Mouse (Mus musculus) erythroblast, embryonic 14.5 days (primary cell): ENCODE data around the gene Tex52. TPM values are rescaled to one million over a fixed set of nuclear protein-coding genes. Genes with fewer than 3 reads are reported as not detected.

ENCODE experiments used
- H3K27me3 ChIP-seq: 2 replicates; pipeline ENCODE4 v1.6.1; 2012; ENCODE audit warnings: inconsistent platforms; ENCODE audit not compliant: control insufficient read depth
- H3K36me3 ChIP-seq: 2 replicates; pipeline ENCODE4 v1.6.1; 2012; ENCODE audit warnings: mild to moderate bottlenecking, inconsistent platforms; ENCODE audit not compliant: control insufficient read depth
- H3K4me1 ChIP-seq: 2 replicates; pipeline ENCODE4 v1.6.1; 2012; ENCODE audit warnings: inconsistent platforms; ENCODE audit not compliant: control insufficient read depth
- H3K4me3 ChIP-seq: replicated peaks from 2 replicates; pipeline ENCODE3; 2012; ENCODE audit warnings: moderate library complexity, mild to moderate bottlenecking, inconsistent platforms
- H3K9me3 ChIP-seq: 2 replicates; pipeline ENCODE4 v1.6.1; 2012; ENCODE audit warnings: low read length, inconsistent platforms, mixed read lengths; ENCODE audit not compliant: control insufficient read depth
- GATA1 ChIP-seq: IDR thresholded peaks from 2 replicates; pipeline ENCODE4 v1.6.1; 2012; ENCODE audit warnings: low read length, inconsistent platforms, mixed read lengths
- TAL1 ChIP-seq: IDR thresholded peaks from 3 replicates; pipeline ENCODE4 v1.6.1; 2012; ENCODE audit warnings: low read length, inconsistent platforms, mixed read lengths
- polyA plus RNA-seq: library from polyadenylated mRNA; stranded (reverse); fragments of >175 nt; gene quantifications from 2 replicates; pipeline ENCODE4 v1.2.3, GENCODE M21; 2012

Tex52 gene
- polyA plus RNA-seq, result 0.03 TPM in 1 of 2 replicates, not detected in the other

DNA sequence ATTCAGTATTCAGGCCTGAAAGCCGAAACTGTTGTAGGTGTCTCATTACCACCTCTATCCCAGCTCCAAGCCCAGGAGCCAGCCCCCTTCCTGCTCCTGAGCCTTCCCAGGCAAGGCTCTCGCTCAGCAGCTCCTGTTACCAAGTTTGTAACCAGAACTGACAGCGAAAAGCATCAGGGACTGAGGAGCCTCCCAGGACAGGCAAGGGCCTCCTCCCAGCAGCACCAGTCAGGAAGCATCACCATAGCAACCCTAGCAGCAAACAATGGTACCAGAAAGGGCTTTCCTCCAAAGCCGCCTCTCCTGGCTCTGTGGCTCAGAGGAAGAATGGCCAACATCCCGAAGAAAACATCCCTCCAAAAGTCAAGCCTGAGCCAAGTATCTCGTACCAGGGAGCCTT is at the start of gene Tex52, which contains the start of gene Gm44596:
Gene Tex52, plus strand, starts transcription at position 265 of the 400 bp plus-strand sequence.
Gene Gm44596, plus strand, starts transcription at position 312 of the 400 bp plus-strand sequence.
- no peaks in the 10 kb centered on the region for H3K4me1 ChIP-seq
- no peaks in the 10 kb centered on the region for H3K9me3 ChIP-seq
- H3K27me3 ChIP-seq, result no peaks in the 10 kb centered on the region
- no peak within 1 kb of the TSS for H3K4me3 ChIP-seq
- TF ChIP-seq GATA1 (no peak), TAL1 (no peak)
- peaks cover 65% of the 10 kb centered on the region for H3K36me3 ChIP-seq

DNA sequence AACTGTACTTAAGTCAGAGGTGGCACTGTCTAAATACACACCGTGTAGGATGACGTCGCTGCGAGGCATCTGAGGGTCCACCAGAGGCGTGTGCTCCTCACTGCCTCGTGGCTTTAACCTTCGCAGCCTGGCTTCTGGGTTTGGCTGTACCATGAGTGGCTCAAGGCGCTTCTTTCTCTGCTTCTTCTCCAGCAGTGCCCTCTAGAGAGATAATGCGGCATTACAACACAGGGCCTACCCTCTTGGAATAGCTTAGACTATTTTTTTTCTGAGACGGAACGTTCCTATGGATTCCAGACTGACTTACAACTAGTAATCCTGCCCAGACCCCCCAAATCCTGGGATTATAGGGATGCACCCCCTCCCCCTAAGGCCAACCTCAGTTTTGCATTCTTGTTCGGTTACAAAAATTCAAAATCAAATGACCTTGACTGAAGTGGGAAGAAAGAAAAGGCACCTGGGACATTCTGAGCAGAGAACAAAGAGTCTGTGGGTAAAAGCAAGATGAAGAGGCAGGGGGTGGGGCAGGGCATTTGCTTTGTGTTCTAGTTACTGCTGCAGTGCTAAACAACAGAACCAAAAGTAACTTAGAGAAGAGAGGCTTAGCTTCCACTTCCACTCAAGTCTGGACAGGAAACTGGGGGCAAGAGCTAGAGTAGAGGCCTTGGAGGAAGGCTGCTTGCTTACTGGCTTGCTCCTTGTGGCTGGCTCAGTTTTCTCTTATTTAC is 40.7 kb upstream of the Tex52 start:
- H3K36me3 ChIP-seq, result no peaks in the 10 kb centered on the region
- H3K4me3 ChIP-seq, result no peak overlapping the region
- H3K9me3 ChIP-seq, result no peaks in the 10 kb centered on the region
- H3K4me1 ChIP-seq, result no peaks in the 10 kb centered on the region
- H3K27me3 ChIP-seq, result no peaks in the 10 kb centered on the region
- no peak for TF ChIP-seq TAL1
- no peak for TF ChIP-seq GATA1

DNA sequence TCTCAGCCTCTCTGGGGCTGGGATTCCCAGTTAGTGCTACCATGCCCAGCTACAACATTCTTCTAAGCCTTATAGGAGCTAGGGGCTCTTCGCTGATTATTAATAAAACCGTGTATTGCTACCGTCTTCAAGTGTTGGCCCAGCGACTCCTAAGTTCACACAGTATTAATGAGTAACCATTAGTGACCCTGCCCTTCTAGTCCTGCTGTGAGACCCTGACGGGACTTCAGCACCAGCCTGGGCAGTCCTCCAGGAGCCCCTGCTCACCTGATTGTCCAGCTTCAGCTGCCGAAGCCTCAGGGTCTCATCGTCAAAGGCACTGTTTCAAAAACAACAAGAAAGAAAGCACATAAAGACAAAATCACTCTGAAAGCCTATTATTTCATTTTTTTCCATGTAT is 37.8 kb upstream of the Tex52 start:
- TF ChIP-seq GATA1, result no peak
- TF ChIP-seq TAL1, result no peak
- Histone ChIP-seq H3K4me1 (no peaks in the 10 kb centered on the region), H3K36me3 (no peaks in the 10 kb centered on the region), H3K4me3 (no peak overlapping the region), H3K27me3 (no peaks in the 10 kb centered on the region), H3K9me3 (no peaks in the 10 kb centered on the region)

GRCm38 (mm10) chr6:128338876-128339275 is 36.4 kb upstream of the Tex52 start:
- no peaks in the 10 kb centered on the region for H3K4me1 ChIP-seq
- no peak overlapping the region for H3K4me3 ChIP-seq
- TF ChIP-seq GATA1, result no peak
- TF ChIP-seq TAL1, result no peak

DNA sequence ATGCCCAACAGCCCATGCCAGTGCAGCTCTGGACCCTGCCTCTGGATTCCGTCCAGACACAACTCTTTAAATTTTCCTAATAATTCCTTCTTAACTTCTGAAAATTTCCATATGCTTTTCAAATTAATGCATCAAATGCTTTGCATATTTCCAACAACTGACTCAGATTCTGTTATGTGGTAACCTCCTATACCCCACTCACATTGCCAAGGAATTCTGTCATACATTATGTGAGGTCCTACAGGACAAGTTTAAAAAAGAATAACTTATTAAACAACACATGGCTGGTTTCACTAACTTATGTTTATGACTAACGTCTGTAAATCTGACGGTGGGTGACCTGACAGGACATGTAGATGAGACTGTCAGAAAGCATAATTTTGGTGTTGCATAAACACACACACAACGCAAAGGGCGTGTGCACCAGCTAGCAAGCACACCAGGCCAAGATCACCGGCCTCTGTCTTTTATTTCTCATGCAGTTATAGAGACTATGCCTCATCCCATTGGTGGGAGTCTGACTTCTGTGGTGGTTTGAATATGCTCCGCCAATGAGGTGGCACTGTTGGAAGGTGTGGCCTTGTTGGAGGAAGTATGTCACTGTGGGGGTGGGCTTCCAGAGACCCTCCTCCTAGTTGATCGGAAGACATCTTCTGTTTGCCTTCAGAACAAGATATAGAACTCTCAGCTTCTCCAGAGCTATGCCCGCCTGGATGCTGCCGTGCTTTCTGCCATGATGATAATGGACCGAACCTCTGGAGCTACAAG is 33.1 kb upstream of the Tex52 start:
- TF ChIP-seq TAL1, result no peak
- TF ChIP-seq GATA1, result no peak
- Histone ChIP-seq H3K4me1 (no peaks in the 10 kb centered on the region), H3K9me3 (no peaks in the 10 kb centered on the region), H3K4me3 (no peak overlapping the region), H3K36me3 (no peaks in the 10 kb centered on the region), H3K27me3 (no peaks in the 10 kb centered on the region)

More at GRCm38 (mm10) chr6:128338876-128339275, 36.4 kb upstream of the Tex52 start:
- Histone ChIP-seq H3K9me3 (no peaks in the 10 kb centered on the region), H3K27me3 (no peaks in the 10 kb centered on the region), H3K36me3 (no peaks in the 10 kb centered on the region)

GRCm38 (mm10) chr6:128345623-128346022 is 29.6 kb upstream of the Tex52 start:
- no peaks in the 10 kb centered on the region; the same call in 1 of the 2 replicates for H3K36me3 ChIP-seq
- H3K27me3 ChIP-seq, result no peaks in the 10 kb centered on the region
- no peaks in the 10 kb centered on the region for H3K9me3 ChIP-seq
- H3K4me1 ChIP-seq, result no peaks in the 10 kb centered on the region
- no peak for TF ChIP-seq GATA1
- TF ChIP-seq TAL1, result no peak
- no peak overlapping the region for H3K4me3 ChIP-seq

DNA sequence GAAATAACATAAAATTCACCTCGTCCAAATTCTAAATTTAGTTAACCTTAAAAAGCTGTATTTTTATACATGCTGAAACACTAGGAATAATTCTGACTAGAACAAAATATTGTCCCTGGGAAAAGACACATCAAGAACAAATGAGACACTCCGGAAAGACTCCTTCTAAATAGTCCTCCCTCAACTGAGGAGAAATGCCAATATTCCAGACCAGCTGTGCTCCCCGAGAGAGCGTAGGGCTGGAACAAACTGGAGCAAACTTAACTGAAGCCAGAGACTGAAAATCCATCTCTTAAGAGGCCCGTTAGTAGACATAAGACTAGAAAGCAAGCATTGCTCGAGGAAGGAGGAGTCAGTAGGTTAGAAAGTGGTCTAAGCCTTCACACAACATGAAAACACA is 28.5 kb upstream of the Tex52 start:
- Histone ChIP-seq H3K4me3 (no peak overlapping the region), H3K27me3 (no peaks in the 10 kb centered on the region), H3K9me3 (no peaks in the 10 kb centered on the region), H3K4me1 (no peaks in the 10 kb centered on the region), H3K36me3 (peaks cover 3% of the 10 kb centered on the region)
- no peak for TF ChIP-seq TAL1

DNA sequence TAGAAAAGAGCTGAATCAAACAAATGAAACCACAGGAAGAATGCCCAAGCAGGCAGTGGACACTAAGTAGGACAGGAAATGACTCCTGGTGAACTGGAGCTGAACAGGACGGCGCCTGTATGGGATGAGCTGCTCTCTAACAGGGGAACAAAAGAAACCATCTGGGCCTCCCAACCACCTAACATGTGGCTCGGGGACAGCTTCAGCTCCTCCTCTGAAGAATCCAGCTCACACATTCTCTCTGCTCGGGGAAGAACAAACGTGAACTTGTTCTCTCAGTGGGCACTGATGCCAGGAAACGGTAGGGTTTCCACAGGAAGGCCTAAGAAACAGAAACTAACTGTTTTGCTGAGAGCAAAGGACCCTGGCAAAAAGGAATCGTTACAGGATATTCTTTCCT is 25.5 kb upstream of the Tex52 start:
- Histone ChIP-seq H3K4me3 (no peak overlapping the region), H3K36me3 (peaks cover 3% of the 10 kb centered on the region)

GRCm38 (mm10) chr6:128354140-128354539 is 21.1 kb upstream of the Tex52 start:
- Histone ChIP-seq H3K36me3 (peaks cover 32% of the 10 kb centered on the region), H3K27me3 (peaks cover 24% of the 10 kb centered on the region), H3K9me3 (no peaks in the 10 kb centered on the region), H3K4me1 (peaks cover 27% of the 10 kb centered on the region), H3K4me3 (no peak overlapping the region)
- TF ChIP-seq GATA1 (no peak), TAL1 (no peak)

More for the DNA sequence above, 25.5 kb upstream of the Tex52 start:
- Histone ChIP-seq H3K27me3 (peaks cover 13% of the 10 kb centered on the region), H3K9me3 (no peaks in the 10 kb centered on the region), H3K4me1 (no peaks in the 10 kb centered on the region)
- TF ChIP-seq GATA1 (no peak), TAL1 (no peak)

DNA sequence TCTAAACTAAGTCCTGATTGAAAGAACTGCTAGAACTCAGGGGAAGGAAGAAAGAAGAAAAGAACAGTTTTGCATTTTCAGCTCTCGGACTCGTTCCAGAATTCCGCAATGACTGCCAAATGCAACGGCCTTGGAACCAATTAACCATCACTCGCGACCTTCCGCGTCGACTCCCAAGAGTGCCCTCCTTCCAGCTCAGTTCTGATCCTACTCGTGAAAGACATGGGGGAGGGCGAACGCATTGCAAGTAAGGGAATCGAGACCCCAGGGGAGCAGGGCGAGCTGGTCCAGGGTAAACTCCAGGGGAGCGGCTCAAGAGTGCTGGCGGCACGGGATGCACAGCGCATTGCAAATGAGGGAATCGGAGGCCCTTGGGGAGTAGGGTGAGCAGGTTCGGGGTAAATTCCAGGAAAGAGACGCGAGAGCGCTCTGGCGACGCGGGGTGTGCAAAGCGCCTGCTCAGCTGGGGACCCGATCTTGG is 20.0 kb upstream of the Tex52 start:
- Histone ChIP-seq H3K36me3 (peaks cover 42% of the 10 kb centered on the region), H3K27me3 (peaks cover 24% of the 10 kb centered on the region), H3K9me3 (no peaks in the 10 kb centered on the region), H3K4me3 (peak overlapping the region; percentile 67), H3K4me1 (peaks cover 34% of the 10 kb centered on the region)
- TF ChIP-seq GATA1 (no peak), TAL1 (no peak)
